Mouse (Mus musculus): ENCODE data around the gene BC025446.
"Not testable (repeated sequence)": the region's sequence is repeated elsewhere in the genome, so short reads cannot be mapped to it uniquely, and the experiment has no call there.

BC025446 gene

DNA sequence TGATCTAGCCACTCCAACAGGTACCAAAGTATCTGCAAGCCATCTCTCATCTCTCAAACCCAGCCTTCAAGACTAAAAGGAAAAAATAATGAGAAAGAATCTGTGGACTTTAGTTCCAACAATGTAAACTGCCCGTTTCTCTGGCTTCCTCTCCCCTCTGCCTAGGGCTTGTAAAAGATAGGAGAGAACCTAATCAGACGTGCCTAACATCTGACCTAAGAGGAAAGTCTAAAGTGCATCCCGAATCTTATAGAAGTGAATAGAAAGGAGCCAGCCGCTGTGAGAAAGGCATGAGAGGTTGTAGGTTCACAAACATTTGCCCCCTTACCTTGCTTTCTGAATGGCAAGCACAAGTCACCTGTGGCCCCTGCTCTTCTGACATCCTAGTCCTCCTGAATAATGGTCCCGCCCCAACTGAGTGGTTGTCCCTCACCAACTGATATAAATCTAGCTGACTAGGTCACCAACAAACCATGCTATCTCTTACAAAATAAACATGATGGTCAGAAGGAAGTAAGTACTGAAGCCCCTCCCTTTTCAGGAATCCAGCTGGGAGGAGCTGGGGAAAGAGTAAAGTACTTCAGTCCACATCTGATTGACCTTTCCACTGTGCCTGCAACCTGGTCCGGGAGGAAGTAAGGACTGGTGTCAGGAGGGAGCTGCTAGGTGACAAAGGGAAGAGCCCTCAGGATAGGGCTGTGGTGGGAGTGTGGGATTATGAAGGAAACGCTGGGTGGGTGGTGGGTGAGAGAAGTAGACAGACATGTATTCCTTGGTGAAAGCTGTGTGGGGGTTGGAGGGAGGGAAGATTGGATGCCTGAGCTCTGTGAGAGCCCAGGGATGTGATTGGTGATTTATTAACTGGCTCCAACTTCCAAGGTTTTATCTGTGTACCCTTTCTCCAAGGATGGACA, at the start of gene BC025446:
Gene BC025446, plus strand, starts transcription at position 599 of the 914 bp plus-strand sequence.
- in situ Hi-C loops (cut with MseI, MboI), result no loop called here

DNA sequence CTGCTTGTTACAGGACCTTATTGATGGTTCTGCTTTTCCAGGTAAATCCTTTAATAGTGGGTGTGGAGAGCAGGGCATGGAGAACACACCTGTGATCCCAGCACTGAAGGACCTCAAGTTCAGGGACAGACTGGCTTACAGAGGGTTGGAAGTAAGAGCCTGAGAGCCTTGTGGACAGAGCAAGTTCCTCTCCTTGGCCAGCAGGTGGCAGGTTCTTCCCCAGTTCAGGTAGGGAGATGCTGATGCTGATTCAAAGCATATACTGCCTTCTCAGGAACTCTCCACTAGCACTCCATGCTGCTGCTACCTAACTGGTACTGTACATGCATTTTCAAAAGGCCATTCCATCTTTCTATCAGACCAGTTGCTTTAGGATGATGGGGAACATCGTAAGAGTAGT, 40.7 kb upstream of the BC025446 start:
- in situ Hi-C loops (cut with MseI, MboI), result no loop called here

DNA sequence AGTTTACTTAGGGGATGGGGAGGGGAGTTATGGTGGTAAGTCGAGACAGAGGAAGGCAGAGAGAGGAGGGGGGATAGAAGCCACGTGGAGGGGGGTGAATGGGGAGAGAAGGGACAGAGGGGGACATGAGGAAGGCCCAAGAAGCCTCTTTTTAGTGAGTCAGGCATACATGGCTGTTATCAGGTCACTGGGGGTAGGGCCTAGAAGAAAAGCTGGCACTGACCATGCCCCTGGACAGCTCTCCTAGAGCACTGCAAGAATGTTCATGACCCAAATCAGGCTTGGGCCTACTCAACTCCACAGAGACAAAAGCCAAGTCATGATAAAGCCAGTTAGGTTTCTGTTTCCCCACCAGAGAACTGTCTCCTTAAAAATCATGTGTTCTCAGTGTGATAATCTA, 29.9 kb upstream of the BC025446 start:
- in situ Hi-C loops (cut with MseI, MboI), result no loop called here

DNA sequence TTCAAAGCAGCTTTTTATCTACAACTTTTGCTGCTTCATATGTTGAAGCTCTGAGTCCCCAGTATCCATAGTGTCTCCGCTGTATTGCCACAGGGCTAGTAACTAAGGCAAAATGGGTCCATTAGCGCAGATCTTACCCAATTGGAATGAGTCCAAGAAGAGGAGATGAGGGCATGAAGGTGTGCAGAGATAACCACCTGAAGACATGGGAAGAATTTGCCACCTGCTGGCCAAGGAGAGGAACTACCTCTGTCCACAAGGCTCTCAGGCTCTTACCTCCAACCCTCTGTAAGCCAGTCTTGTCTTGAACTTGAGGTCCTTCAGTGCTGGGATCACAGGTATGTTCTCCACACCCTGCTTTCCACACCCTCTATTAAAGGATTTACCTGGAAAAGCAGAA, 27.1 kb upstream of the BC025446 start:
- in situ Hi-C loops (cut with MseI, MboI), result no loop called here

DNA sequence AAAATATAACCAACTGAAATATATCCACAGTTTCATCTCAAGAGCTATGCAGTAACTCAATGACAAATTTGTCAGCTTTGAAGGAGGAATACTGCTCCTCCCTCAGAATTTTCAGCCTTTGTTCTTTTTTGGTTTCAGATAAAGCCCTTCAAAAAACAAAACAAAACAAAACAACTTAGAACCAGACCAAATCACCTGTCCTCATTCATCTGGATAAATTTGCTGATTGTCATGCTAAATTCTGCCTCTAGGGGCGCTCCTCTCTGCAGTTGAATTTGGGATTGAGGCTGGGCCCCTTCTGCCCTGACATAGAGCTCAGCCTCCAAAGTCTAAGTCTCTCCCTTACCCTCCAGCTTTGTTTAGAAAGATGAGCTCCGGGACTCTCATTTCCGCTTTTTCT, 25.6 kb upstream of the BC025446 start:
- in situ Hi-C loops (cut with MseI, MboI), result not testable (repeated sequence)

DNA sequence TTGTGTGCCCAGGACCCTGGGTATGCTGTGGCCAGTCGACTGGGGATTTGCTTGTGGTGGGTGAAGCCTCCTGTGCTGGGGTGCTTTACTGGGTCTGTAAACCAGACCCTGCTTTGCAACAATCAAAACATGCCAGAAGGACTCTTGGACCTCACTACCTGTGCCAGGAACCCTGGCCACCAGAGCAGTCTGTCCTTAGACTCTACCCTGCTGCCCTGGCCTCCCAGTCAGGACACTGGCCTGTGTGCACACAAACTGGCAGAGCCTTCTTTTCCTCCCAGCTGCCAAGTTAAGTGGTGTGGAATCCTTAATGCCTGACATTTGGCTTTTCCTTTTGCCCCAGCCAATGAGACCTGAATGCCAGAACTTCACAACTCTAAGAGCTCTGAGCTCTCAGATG, 655 bp downstream of the BC025446 start:
- in situ Hi-C loops (cut with MseI, MboI), result no loop called here

DNA sequence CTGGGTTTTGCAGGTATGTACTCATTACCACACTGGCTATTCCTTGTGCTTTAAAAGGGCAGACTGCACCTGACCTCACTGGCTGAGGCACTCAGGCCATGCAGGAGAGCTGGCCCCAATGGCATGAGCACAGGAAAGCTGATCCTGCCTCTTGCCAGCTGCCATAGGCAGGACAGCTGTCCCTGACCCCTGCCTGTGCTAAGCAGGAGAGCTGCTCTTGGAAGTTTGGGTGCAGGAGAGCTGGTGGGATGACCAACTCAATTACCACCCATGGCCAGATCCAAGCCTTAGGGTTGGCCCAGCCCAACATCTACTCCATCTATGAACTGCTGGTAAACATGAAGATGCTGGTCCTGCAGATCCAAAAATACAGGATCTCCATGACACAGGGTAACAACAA, 5.8 kb downstream of the BC025446 start:
- in situ Hi-C loops (cut with MseI, MboI), result no loop called here

DNA sequence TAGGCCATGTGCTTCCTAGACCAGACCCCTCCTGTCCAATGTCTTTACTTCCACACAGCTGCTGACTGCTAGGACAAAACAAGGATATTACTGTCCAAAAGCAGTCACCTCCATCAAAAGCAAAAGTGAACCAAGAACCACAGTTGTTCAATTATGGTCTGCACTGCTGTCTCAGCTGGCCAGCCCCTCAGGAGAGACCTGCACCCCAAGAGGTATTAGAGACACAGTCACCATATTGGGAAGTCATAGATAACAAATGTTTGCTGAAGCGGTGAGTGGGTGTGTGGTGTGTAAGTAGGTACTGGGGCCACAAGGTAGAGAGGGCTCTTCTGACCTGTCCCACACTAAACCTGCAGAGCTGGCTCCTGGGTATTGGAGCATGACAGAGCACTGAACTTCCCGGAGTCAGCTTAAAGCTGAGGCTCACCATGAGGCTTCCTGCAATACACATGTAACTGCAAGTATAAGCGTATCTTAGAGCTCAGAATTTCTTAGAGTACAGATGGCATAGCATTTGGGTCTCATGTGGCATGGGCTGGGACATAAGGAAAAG, 21.6 kb downstream of the BC025446 start:
- in situ Hi-C loops (cut with MseI, MboI), result no loop called here

DNA sequence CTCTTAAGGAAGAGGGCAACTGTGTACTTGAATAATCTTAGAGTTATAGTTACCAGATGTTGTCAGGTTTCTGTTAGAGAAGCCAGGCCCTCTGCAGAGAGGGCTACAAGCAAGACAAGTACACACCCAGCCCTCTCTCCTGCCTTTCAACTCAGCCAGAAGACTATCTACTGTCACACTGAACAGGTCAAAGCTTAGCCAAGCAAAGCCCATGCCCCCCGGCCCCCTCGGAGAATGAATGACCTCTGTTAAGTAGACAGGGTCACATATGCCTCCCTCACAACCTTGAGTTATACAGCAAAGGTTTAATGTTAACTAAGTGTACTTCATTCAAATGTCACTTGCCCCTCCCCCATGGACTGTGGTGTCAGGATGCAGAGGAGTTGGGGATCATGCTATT, 24.4 kb downstream of the BC025446 start:
- in situ Hi-C loops (cut with MseI, MboI), result no loop called here

DNA sequence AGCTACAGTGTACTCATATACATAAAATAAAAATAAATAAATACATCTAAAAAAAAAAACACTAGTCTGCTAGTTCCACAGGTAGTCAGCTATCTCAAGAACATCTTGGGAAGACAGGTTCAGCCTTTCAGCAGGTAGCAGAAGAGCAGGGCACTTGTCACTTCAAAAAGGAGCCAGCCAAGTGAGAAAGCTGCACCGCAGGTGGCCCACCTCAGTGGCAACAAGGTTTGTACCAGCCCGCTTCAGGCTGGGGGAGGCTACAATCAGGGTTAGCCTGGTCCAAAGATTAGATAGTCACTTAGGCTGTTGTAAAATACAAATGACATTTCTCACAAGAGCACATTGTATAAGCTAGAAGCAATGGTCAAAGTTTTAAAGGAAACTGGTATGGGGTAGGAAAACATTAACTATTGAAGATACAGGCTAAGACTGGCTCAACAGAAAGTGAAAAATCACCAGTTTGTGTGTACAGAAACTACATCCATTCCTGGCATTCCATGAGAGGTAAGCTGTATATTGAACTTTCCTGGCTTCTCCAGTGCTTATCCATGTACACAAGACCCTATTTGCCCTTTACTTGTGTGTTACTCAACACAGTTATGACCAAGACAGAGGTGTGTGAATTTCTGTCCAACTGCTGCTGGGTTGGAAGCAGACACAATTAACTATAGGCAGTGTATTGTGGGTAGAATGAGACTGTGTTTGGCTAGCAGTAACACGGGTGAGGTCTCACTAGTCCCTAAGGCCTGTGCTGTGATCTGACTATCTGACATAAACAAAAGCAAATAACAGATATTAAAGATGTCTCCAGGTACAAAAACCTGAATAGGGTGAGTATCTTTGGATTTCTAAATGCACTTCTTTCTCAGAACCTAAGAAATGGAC, 26.8 kb downstream of the BC025446 start:
- in situ Hi-C loops (cut with MseI, MboI), result no loop called here

DNA sequence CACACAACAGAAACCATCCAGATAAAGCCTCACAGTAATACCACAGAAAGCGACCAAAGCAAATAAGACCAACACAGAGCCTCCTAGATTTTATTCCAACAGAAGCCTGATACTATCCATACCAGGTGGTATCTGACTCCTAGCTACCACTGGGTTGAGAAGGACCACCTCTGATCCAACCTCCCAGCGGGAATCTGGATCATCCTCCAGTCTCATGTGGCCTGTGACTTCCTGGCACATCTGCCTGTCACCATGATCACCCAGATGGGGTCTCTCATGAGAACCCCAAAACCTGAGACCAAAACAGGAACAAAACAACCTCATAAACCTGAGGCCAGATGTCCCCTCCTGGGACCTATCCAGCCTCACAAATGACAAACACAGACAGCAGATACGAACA, 38.5 kb downstream of the BC025446 start:
- in situ Hi-C loops (cut with MseI, MboI), result no loop called here

DNA sequence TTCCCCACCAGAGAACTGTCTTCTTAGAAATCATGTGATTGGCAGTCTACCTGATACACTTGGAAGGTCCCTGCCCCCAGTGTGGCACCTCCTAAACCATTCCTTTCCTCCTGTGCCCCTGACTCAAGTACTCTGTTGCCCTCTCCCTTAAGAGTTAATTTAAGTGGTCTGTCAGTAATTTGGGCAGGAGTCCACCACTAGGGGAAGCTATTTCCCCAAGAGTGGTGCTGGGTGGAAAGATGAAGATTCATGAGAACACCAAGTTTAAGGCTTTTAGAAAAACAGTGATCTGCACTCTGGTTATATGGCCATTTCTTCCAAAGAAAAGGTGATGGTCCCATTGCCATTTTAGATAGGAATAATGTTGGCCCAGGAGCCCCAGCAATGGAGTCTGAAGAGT, 49.7 kb downstream of the BC025446 start:
- in situ Hi-C loops (cut with MseI, MboI), result no loop called here

DNA sequence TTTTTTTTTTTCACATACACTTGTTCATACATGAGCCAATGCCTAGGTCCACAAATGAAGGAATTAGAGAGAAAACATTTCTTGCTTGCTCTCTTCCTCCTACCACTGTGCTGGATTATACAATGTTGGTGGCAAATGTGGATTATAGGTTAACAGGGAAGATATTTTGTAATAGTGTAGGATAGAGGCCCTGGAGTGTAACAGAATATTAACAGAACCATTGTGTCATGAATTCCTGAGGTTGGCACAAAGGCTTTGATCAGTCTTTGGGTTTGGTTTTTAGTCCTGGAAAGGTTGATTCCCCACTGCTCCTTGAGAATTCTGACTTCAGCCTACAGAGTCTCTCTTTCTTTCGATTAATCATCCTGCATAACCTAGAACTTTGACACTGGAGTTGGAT, 50.5 kb downstream of the BC025446 start:
- in situ Hi-C loops (cut with MseI, MboI), result no loop called here

DNA sequence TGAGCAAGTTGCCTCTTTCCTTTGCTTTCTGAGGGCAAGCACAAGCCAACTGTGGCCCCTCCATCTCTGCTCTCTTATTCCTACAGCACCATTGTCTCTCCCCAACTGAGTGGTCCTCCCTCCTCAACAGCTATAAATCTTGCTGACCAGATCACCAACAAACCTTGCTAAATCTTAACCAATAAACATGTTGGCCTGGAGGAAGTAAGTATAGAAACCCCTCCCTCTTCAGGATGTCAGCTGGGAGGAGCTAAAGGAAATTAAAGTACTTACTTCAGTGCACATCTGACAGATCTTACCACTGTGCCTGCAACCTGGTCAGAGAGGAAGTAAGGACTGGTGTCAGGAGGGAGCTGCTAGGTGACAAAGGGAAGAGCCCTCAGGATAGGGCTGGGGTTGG, 51.9 kb downstream of the BC025446 start, which contains the start of gene Ly6f:
Gene Ly6f, plus strand, starts transcription at position 301 of the 400 bp plus-strand sequence.
- in situ Hi-C loops (cut with MseI, MboI), result no loop called here

DNA sequence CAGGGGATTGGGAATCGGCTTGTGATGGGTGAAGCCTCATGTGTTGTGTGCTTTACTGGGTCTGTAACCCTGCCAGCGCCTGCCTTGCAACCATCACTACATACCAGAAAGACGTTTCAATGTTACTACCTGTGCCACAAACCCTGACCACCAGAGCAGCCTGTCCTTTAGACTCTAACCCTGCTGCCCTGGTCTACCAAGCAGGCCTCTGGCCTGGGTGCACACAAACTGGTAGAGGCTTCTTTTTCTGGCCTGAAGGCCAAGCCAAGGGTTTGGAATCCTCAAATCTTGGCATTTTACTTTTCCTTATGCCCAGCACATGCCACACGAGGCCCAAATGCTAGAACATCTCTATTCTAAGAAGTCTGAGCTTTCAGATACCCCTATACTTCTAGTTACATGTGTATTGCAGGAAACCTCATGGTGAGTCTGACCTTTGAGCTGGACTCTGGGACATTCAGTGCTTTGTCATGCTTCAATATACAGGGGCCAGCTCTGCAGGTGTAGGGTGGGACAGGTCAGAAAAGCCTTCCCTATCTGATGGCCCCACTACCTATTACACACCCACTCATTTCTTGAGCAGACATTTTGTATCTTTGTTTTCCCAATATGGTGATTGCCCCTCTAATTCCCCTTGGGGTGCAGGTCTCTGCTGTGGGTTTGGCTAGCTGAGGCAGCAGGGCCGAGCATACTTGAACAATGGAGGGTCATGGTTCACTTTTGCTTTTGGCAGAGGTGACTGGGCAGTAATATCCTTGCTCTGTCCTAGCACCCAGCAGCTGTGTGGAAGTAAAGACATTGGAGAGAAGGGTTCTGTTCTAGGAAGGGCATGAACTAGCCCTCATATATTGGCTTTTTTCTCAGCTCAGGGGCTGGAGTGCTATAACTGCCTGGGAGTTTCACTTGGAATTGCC, 53.0 kb downstream of the BC025446 start:
- in situ Hi-C loops (cut with MseI, MboI), result no loop called here

DNA sequence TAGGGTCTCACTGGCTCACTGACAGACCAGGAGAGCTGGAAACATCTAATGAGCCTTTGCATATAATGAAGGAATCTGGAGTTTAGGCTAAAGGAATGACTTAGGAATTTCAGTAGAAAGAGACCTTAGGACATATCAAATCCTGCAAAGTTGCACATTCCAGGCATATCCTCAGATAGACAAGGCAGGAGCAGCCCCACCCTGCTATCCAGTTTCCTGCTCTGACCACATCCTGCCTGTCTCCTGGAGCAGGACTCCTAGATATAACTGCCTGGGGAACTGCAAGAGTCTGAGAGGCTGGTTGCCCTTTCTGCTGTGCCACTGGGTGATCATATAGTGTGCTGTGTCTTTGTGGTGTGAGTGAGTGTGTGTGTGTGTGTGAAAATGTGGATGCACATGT, 54.0 kb downstream of the BC025446 start:
- in situ Hi-C loops (cut with MseI, MboI), result no loop called here

DNA sequence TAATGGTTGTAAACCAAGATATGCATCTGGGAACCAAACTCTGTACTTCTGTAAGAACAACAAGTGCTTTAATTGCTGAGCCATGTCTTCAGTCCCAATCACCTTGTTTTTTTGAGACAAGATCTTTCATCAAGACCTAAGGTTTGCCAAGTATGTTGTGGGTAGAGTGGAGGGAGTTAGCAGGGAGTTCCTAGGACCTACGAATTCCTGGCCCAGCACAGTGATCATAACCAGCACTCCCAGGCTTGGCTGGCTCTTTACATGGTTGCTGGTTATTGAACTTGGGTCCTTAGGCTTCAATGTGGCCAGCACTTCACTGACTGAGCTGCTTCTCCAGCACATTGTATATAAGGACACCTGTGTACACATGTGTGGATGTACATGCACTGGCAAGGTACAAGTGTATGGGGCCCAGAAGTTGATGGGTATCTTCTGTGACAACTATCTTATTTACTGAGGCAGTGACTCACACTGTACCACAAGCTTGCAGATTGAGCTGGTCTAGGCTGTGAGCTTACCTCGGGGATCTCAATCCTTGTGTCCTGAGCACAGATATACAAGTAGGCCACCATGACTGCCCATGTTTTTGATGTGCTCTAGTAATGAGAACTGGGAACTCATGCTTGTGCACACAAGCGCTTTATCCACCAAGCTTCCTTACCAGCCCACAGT, 54.7 kb downstream of the BC025446 start:
- in situ Hi-C loops (cut with MseI, MboI), result no loop called here

DNA sequence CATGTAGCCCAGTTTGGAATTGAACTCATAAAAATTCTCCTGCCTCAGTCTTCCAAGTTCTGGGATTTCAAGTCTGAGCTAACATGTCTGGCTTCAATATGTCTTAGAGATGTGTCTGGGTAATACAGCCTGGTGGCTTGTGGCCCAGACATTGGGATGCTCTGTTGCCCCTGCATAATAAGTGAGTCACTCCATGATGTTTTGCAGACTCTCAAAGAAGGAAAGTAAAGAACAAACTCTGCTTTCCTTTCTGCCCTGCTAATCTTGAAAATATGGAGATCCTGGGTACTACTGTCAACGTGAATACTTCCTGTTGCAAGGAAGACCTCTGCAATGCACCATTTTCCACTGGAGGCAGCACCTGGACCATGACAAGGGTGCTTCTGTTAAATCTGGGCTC, 55.2 kb downstream of the BC025446 start:
- in situ Hi-C loops (cut with MseI, MboI), result no loop called here

DNA sequence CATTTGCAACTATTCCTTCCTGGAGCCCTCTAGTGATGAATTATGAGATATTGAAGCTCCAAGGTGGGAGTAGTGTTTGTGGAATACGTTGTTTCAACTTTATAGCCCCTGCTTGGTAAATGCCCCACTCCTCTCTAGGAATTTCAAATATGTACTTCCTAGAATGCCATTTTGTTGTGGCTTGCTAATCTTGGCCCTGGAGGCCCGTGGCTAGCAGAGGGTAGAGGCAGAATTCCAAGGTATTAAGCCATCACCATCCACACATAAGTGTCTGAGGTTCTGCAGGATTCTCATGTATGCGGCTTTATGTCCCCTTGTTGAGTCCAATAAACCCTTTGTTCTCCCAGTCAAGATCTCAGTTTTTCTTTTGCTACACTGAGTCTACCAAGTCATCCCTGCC, 55.7 kb downstream of the BC025446 start:
- in situ Hi-C loops (cut with MseI, MboI), result no loop called here

All from mouse trophoblast stem cell (cell line).